In genomic region chr6:91643011-91643410, GRCm38 (mm10) we compare ENCODE assay signal across 20 mouse cellular contexts. TPM values are rescaled to one million over a fixed set of nuclear protein-coding genes. Genes with fewer than 3 reads are reported as not detected.
DNase-seq lines count a peak whose midpoint lies in the region; ATAC-seq and TF ChIP-seq lines count a peak whose summit lies in the region.
"Had no signal": no experiment of that assay in that cellular context is flagged by ENCODE, and none has a peak within 500 bp of the region (broad histone marks: within the 10 kb centered on the region; RNA-seq: fewer than 3 reads in every experiment).

No protein-coding gene starts in this region.

- no peak overlapping the region for H3ac ChIP-seq in myocyte (ENCODE audit: control insufficient read depth, insufficient read length)

- CTCF ChIA-PET in Patski (lab: Charles Lee) = interaction anchor here (1.2 kb wide), 1 partner anchor 41 kb away, joined by 3 read pairs; the partner anchor contains the start of gene Slc6a6

- POLR2A ChIA-PET in Patski (lab: Charles Lee) = interaction anchor here (1.7 kb wide), 1 partner anchor 43 kb away, joined by 5 read pairs; no protein-coding TSS in a partner anchor

- H3K79me2 ChIP-seq in myocyte (ENCODE audit: control insufficient read depth, insufficient read depth) = no peaks in the 10 kb centered on the region

- no peak overlapping the region for H3K4me3 ChIP-seq in myocyte
- H3K4me3 ChIP-seq: embryonic facial prominence, embryonic 13.5 days; heart, adult 2 months; heart, embryonic 12.5 days; hindbrain, embryonic 10.5 days had no signal

- no peak for ATAC-seq in Patski
- ATAC-seq: forebrain, embryonic 16.5 days; intestine, embryonic 16.5 days had no signal

- DNase-seq in 3134 (ENCODE audit: extremely low read depth, insufficient read length, low spot score) = peak; percentile 63
- peak; percentile 77 for DNase-seq in 3T3-L1 (ENCODE audit: low read depth, low spot score)
- peak; percentile 47 for DNase-seq in Patski (ENCODE audit: low read depth, low spot score)
- no peak for DNase-seq in layer of hippocampus, adult 9-11 months
- DNase-seq in right cerebral cortex, postnatal 14 days = no peak
- DNase-seq in spleen, postnatal 4 days (ENCODE audit: low spot score in 2 of 2) = no peak
- DNase-seq: adrenal gland, postnatal 10 days; cerebellum, adult 11 months; cerebellum, adult 9-10 months; cerebellum, postnatal 36 days; gastrocnemius, postnatal 14 days; heart, adult 2 months had no signal

- H3K4me2 ChIP-seq in myocyte (ENCODE audit: low read depth) = peak overlapping the region; percentile 43
- H3K4me2 ChIP-seq: embryonic facial prominence, embryonic 13.5 days; heart, embryonic 12.5 days; hindbrain, embryonic 14.5 days had no signal

- TF ChIP-seq POLR2A in myocyte (IDR thresholded peaks at IDR 0.05; ENCODE audit: insufficient read length, low read depth) = no peak

- in situ Hi-C loops in Patski (cut with MboI; ENCODE audit: low pct_unique_long_range_greater_than_20kb) = loop anchor here (5.0 kb wide), 2 partner anchors 61 to 116 kb away; no protein-coding TSS in a partner anchor

- TF ChIP-seq CTCF in Patski (IDR thresholded peaks at IDR 0.05) = no peak

- no peaks in the 10 kb centered on the region for H3K27me3 ChIP-seq in Patski
- no peaks in the 10 kb centered on the region for H3K27me3 ChIP-seq in myocyte (ENCODE audit: control insufficient read depth, insufficient read depth, insufficient read length)
- H3K27me3 ChIP-seq: CH12.LX; embryonic facial prominence, embryonic 13.5 days had no signal

- no peaks in the 10 kb centered on the region for H3K36me3 ChIP-seq in myocyte (ENCODE audit: control insufficient read depth, insufficient read depth)
- H3K36me3 ChIP-seq: embryonic facial prominence, embryonic 13.5 days; heart, embryonic 12.5 days; hindbrain, embryonic 10.5 days had no signal

TF ChIP-seq in myocyte, 11 proteins besides CTCF, POLR2A, EP300 and RAD21:
- TF ChIP-seq E2F4 (IDR thresholded peaks at IDR 0.05; ENCODE audit: insufficient read depth) = no peak
- TF ChIP-seq MYOG (IDR thresholded peaks at IDR 0.05; ENCODE audit: control insufficient read depth in 1 of 3, insufficient read depth in 1 of 3, insufficient read length in 2 of 3, low read depth in 2 of 3) = no peak
- TF ChIP-seq USF1 (IDR thresholded peaks at IDR 0.05; ENCODE audit: low read depth) = no peak
- no peak for TF ChIP-seq MAX (IDR thresholded peaks at IDR 0.05; ENCODE audit: low read depth)
- TF ChIP-seq POLR2AphosphoS2 (IDR thresholded peaks at IDR 0.05; ENCODE audit: insufficient read length, low read depth) = no peak
TF ChIP-seq in myocyte: peak in this region for 0.

RNA-seq across cellular contexts. Expression of gene Slc6a6, which starts 40.8 kb away (rescaled TPM):
- 497 TPM for polyA plus RNA-seq in Patski (2021)
- polyA plus RNA-seq in myocyte (2012; fragmentation: generic; extraction: Trizol) = 98.2 TPM

Comparison
In these comparisons a context has a peak if more than half of its experiments do, and no peak if none do; other contexts are left out.
1. DNase-seq: peak in 3134 (single experiment), 3T3-L1 (single experiment) and Patski (single experiment); none in layer of hippocampus, adult 9-11 months (single experiment), right cerebral cortex, postnatal 14 days (single experiment) and spleen, postnatal 4 days (0 of 2).